Mouse (Mus musculus): Measurements from ENCODE around the gene Bank1. TPM values are rescaled to one million over a fixed set of nuclear protein-coding genes. Genes with fewer than 3 reads are reported as not detected.

The Bank1 gene
- 0.53 and 0.93 TPM in 2 replicates for polyA plus RNA-seq (2014; fragmentation: Nextera tagmentation; extraction: Ambion mirVana)

- no peaks in the 10 kb centered on the region for H3K4me1 ChIP-seq (ENCODE audit: control insufficient read depth, insufficient read depth, low read length)
- H3K36me3 ChIP-seq (ENCODE audit: control insufficient read depth, insufficient read depth, low read length) = no peaks in the 10 kb centered on the region
- H3K9ac ChIP-seq (ENCODE audit: low read depth, low read length) = no peak within 1 kb of the TSS
- H3K9me3 ChIP-seq (ENCODE audit: control insufficient read depth, low read length) = no peaks in the 10 kb centered on the region
- ATAC-seq (ENCODE audit: low FRiP score, low TSS enrichment) = no peak
- no peak within 1 kb of the TSS for H3K27ac ChIP-seq (ENCODE audit: low read depth, low read length)
- WGBS = 65% methylated on average over 5 of the region's 5 CpGs
- no peak within 1 kb of the TSS for H3K4me3 ChIP-seq (ENCODE audit: low read length)
- no peak within 1 kb of the TSS for H3K4me2 ChIP-seq (replicated peaks; ENCODE audit: low read depth, low read length)
- no peaks in the 10 kb centered on the region for H3K27me3 ChIP-seq (ENCODE audit: control insufficient read depth, insufficient read depth, low read length)
Observed at GRCm38 (mm10) chr3:136325783-136326182, at the start of gene Bank1. TSS of gene Bank1 (minus strand) at chr3:136326066.

DNA sequence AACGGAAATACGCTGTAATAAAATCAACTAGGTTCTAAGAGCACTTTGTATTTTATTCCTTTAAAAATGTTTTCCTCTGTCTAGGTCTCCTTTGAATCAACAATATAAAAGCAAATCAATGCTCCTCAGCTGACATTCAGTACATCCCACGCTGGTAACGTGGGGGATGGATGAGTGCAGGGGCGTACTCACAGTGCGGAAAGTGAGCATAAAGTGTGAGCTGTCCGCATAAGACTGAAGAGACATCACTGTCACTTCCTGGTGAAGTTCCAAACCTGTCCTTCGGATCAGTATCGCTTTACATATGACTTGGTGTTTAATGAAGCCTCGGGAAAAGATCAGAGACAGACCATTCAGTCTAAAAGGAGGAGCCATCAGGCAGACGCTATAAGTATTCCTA, 44.0 kb upstream of the Bank1 start:
- Histone ChIP-seq H3K27me3 (ENCODE audit: control insufficient read depth, insufficient read depth, low read length) (no peaks in the 10 kb centered on the region), H3K4me1 (ENCODE audit: control insufficient read depth, insufficient read depth, low read length) (no peaks in the 10 kb centered on the region), H3K27ac (ENCODE audit: low read depth, low read length) (no peak overlapping the region), H3K9me3 (ENCODE audit: control insufficient read depth, low read length) (no peaks in the 10 kb centered on the region), H3K4me3 (ENCODE audit: low read length) (no peak overlapping the region), H3K9ac (ENCODE audit: low read depth, low read length) (no peak overlapping the region), H3K36me3 (ENCODE audit: control insufficient read depth, insufficient read depth, low read length) (no peaks in the 10 kb centered on the region), H3K4me2 (replicated peaks; ENCODE audit: low read depth, low read length) (peak overlapping the region; percentile 19)
- peak; percentile 52; the same call in 1 of the 2 replicates for ATAC-seq (ENCODE audit: low FRiP score, low TSS enrichment)
- WGBS = 34% methylated on average over 11 of the region's 11 CpGs

DNA sequence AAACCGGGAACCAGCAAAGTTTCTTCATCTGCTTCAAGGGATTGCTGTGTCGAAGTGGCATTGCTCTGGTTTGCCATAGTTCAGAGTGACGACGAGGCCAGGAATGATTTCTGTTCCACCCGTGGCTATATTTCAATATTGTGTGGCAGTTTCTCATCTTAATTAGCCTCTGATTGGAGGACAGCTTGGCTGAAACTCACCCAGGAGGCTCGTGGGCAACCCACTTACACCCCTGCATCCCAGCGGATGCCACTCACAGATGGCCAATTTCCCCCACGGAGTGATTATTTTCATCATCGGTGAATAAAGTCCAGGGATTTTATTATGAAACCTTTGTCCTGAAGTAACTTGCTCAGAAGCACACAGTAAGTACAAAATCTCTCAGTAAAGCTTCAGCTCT, 43.6 kb upstream of the Bank1 start:
- no peaks in the 10 kb centered on the region for H3K4me1 ChIP-seq (ENCODE audit: control insufficient read depth, insufficient read depth, low read length)
- H3K27ac ChIP-seq (ENCODE audit: low read depth, low read length) = no peak overlapping the region
- ATAC-seq (ENCODE audit: low FRiP score, low TSS enrichment) = no peak
- H3K27me3 ChIP-seq (ENCODE audit: control insufficient read depth, insufficient read depth, low read length) = no peaks in the 10 kb centered on the region
- H3K4me3 ChIP-seq (ENCODE audit: low read length) = no peak overlapping the region
- WGBS = 75% methylated on average over 9 of the region's 9 CpGs
- no peaks in the 10 kb centered on the region for H3K9me3 ChIP-seq (ENCODE audit: control insufficient read depth, low read length)
- no peak overlapping the region for H3K9ac ChIP-seq (ENCODE audit: low read depth, low read length)
- H3K4me2 ChIP-seq (replicated peaks; ENCODE audit: low read depth, low read length) = no peak overlapping the region
- H3K36me3 ChIP-seq (ENCODE audit: control insufficient read depth, insufficient read depth, low read length) = no peaks in the 10 kb centered on the region

DNA sequence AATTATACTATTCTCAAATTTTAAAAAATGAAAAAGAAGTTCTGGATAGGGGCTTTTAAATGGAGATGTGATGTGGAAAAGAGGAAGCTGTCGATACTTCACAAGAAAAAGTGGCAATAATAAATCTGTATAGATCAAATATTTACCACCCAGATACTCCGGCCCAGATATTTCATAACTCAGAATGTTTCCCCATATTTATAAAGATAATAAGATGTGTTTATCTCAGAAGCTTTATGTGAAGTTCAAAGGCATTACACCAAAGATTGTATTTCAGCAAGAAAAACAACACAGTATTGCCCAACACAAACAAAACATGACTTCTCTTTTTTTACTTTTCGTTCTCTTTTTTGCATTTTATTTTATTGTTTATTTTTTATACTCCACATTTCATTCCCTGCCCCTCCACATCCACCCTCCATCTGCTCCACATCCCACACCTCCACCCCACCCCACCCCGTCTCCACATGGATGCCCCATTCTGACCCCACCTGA, 42.7 kb upstream of the Bank1 start:
- Histone ChIP-seq H3K9ac (ENCODE audit: low read depth, low read length) (no peak overlapping the region), H3K27ac (ENCODE audit: low read depth, low read length) (no peak overlapping the region), H3K27me3 (ENCODE audit: control insufficient read depth, insufficient read depth, low read length) (no peaks in the 10 kb centered on the region), H3K36me3 (ENCODE audit: control insufficient read depth, insufficient read depth, low read length) (no peaks in the 10 kb centered on the region), H3K4me1 (ENCODE audit: control insufficient read depth, insufficient read depth, low read length) (no peaks in the 10 kb centered on the region), H3K9me3 (ENCODE audit: control insufficient read depth, low read length) (no peaks in the 10 kb centered on the region), H3K4me3 (ENCODE audit: low read length) (no peak overlapping the region), H3K4me2 (replicated peaks; ENCODE audit: low read depth, low read length) (no peak overlapping the region)
- no peak for ATAC-seq (ENCODE audit: low FRiP score, low TSS enrichment)
- WGBS = 79% methylated on average over 4 of the region's 4 CpGs

GRCm38 (mm10) chr3:136349690-136350089, 23.8 kb upstream of the Bank1 start:
- ATAC-seq (ENCODE audit: low FRiP score, low TSS enrichment) = no peak
- WGBS = 81% methylated on average over 7 of the region's 7 CpGs
- H3K36me3 ChIP-seq (ENCODE audit: control insufficient read depth, insufficient read depth, low read length) = no peaks in the 10 kb centered on the region
- H3K27ac ChIP-seq (ENCODE audit: low read depth, low read length) = no peak overlapping the region
- H3K4me1 ChIP-seq (ENCODE audit: control insufficient read depth, insufficient read depth, low read length) = no peaks in the 10 kb centered on the region
- no peaks in the 10 kb centered on the region for H3K9me3 ChIP-seq (ENCODE audit: control insufficient read depth, low read length)
- no peak overlapping the region for H3K9ac ChIP-seq (ENCODE audit: low read depth, low read length)
- no peak overlapping the region for H3K4me2 ChIP-seq (replicated peaks; ENCODE audit: low read depth, low read length)
- H3K4me3 ChIP-seq (ENCODE audit: low read length) = no peak overlapping the region
- no peaks in the 10 kb centered on the region for H3K27me3 ChIP-seq (ENCODE audit: control insufficient read depth, insufficient read depth, low read length)

DNA sequence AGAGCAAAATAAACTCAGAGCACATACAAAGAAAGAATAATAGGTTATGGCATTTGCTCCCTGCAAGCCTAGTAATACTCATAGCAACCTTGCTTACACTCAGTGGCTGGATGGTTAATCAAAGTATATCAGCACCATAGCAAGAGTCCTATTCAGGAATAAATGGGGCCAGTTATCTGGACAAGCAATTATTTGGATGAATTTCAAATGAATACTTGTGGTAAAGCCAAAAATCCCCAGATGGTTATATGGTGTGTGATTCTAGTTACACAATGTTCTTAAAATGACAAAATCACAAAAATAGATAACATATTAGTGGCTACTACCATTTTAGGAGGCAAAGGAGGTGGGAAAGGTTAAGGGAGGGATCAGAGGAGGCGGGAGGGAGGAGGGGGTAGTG, 22.7 kb upstream of the Bank1 start:
- no peak for ATAC-seq (ENCODE audit: low FRiP score, low TSS enrichment)
- Histone ChIP-seq H3K4me1 (ENCODE audit: control insufficient read depth, insufficient read depth, low read length) (no peaks in the 10 kb centered on the region), H3K9ac (ENCODE audit: low read depth, low read length) (no peak overlapping the region), H3K4me3 (ENCODE audit: low read length) (no peak overlapping the region), H3K27me3 (ENCODE audit: control insufficient read depth, insufficient read depth, low read length) (no peaks in the 10 kb centered on the region), H3K27ac (ENCODE audit: low read depth, low read length) (no peak overlapping the region), H3K36me3 (ENCODE audit: control insufficient read depth, insufficient read depth, low read length) (no peaks in the 10 kb centered on the region), H3K4me2 (replicated peaks; ENCODE audit: low read depth, low read length) (no peak overlapping the region), H3K9me3 (ENCODE audit: control insufficient read depth, low read length) (no peaks in the 10 kb centered on the region)
- 78% methylated on average over 1 of the region's 1 CpGs for WGBS

DNA sequence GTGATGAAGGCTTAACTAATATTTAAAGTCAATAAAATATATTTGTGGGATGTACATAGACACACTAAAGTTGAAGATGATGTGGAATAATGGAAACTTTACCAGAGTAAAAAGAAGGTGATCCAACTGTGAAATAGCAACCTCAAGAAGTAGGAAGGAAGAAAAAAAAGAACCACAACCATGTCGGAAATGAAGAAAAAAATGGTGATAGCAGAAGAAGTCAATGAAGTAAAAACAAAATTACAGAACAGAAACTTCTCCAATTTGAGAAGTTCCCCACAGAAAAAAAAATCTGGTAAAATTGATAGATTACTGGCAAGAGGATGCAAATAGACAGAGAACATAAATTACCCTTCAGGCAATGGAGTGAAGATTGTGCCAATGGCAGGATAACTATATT, 21.4 kb upstream of the Bank1 start:
- Histone ChIP-seq H3K36me3 (ENCODE audit: control insufficient read depth, insufficient read depth, low read length) (no peaks in the 10 kb centered on the region), H3K4me3 (ENCODE audit: low read length) (no peak overlapping the region), H3K4me1 (ENCODE audit: control insufficient read depth, insufficient read depth, low read length) (no peaks in the 10 kb centered on the region), H3K27ac (ENCODE audit: low read depth, low read length) (no peak overlapping the region), H3K27me3 (ENCODE audit: control insufficient read depth, insufficient read depth, low read length) (no peaks in the 10 kb centered on the region), H3K4me2 (replicated peaks; ENCODE audit: low read depth, low read length) (no peak overlapping the region), H3K9me3 (ENCODE audit: control insufficient read depth, low read length) (no peaks in the 10 kb centered on the region), H3K9ac (ENCODE audit: low read depth, low read length) (no peak overlapping the region)
- 87% methylated on average over 1 of the region's 1 CpGs for WGBS
- ATAC-seq (ENCODE audit: low FRiP score, low TSS enrichment) = no peak

GRCm38 (mm10) chr3:136341911-136342310, 16.0 kb upstream of the Bank1 start:
- no peaks in the 10 kb centered on the region for H3K4me1 ChIP-seq (ENCODE audit: control insufficient read depth, insufficient read depth, low read length)
- H3K27me3 ChIP-seq (ENCODE audit: control insufficient read depth, insufficient read depth, low read length) = no peaks in the 10 kb centered on the region
- H3K4me3 ChIP-seq (ENCODE audit: low read length) = no peak overlapping the region
- no peak overlapping the region for H3K27ac ChIP-seq (ENCODE audit: low read depth, low read length)
- WGBS = 81% methylated on average over 2 of the region's 2 CpGs
- no peak overlapping the region for H3K9ac ChIP-seq (ENCODE audit: low read depth, low read length)
- no peaks in the 10 kb centered on the region for H3K9me3 ChIP-seq (ENCODE audit: control insufficient read depth, low read length)
- ATAC-seq (ENCODE audit: low FRiP score, low TSS enrichment) = no peak
- H3K4me2 ChIP-seq (replicated peaks; ENCODE audit: low read depth, low read length) = no peak overlapping the region
- H3K36me3 ChIP-seq (ENCODE audit: control insufficient read depth, insufficient read depth, low read length) = no peaks in the 10 kb centered on the region

GRCm38 (mm10) chr3:136339896-136340295, 14.0 kb upstream of the Bank1 start:
- ATAC-seq (ENCODE audit: low FRiP score, low TSS enrichment) = no peak
- H3K4me3 ChIP-seq (ENCODE audit: low read length) = no peak overlapping the region
- WGBS = 69% methylated on average over 2 of the region's 2 CpGs
- H3K9ac ChIP-seq (ENCODE audit: low read depth, low read length) = no peak overlapping the region
- no peak overlapping the region for H3K4me2 ChIP-seq (replicated peaks; ENCODE audit: low read depth, low read length)
- no peaks in the 10 kb centered on the region for H3K9me3 ChIP-seq (ENCODE audit: control insufficient read depth, low read length)
- H3K36me3 ChIP-seq (ENCODE audit: control insufficient read depth, insufficient read depth, low read length) = no peaks in the 10 kb centered on the region
- H3K4me1 ChIP-seq (ENCODE audit: control insufficient read depth, insufficient read depth, low read length) = no peaks in the 10 kb centered on the region
- H3K27ac ChIP-seq (ENCODE audit: low read depth, low read length) = no peak overlapping the region
- H3K27me3 ChIP-seq (ENCODE audit: control insufficient read depth, insufficient read depth, low read length) = no peaks in the 10 kb centered on the region

Measured in kidney, embryonic 14.5 days (tissue).